9 mouse cellular contexts compared by ENCODE assay signal in the genomic region with DNA sequence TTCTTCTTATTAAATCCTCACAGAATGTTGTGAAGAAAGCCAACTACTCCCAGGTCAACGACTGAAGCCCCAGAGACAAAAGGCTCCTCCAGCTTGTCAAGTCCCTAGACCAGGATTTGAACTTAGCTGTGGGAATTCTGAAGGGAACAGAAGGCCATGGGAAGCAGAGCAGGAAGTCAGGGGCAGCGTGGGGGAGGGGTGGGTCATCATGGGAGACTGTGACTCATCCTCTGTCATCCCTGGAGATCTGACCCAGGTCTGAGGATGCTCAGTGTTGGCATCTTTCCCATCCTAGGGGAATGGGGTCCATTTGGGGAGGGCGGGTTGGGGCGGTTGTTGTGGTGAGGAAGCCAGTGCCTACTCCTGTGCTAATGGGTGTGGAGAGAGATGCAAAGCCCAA. TPM values are rescaled to one million over a fixed set of nuclear protein-coding genes. Genes with fewer than 3 reads are reported as not detected.
DNase-seq lines count a peak whose midpoint lies in the region; ATAC-seq and TF ChIP-seq lines count a peak whose summit lies in the region.
"Had no signal": no experiment of that assay in that cellular context is flagged by ENCODE, and none has a peak within 500 bp of the region (broad histone marks: within the 10 kb centered on the region; RNA-seq: fewer than 3 reads in every experiment).

No protein-coding gene starts in this region.

- peak overlapping the region; percentile 39 for H3K4me3 ChIP-seq in heart, embryonic 11.5 days (ENCODE audit: low read depth, low read length)
- peak overlapping the region; percentile 63 for H3K4me3 ChIP-seq in ES-Bruce4 (ENCODE audit: low read depth, low read length)
- H3K4me3 ChIP-seq in forebrain, postnatal 0 days (ENCODE audit: low read depth, low read length), result peak overlapping the region; percentile 34
- H3K4me3 ChIP-seq in limb, embryonic 14.5 days (replicated peaks; ENCODE audit: low read length), result peak overlapping the region; percentile 23; the same call in 1 of the 2 replicates

- H3K27ac ChIP-seq in heart, embryonic 11.5 days (ENCODE audit: low read depth, low read length), result peak overlapping the region; percentile 29; the same call in 1 of the 2 replicates
- H3K27ac ChIP-seq in ES-Bruce4 (ENCODE audit: insufficient read depth, low read length), result no peak overlapping the region
- no peak overlapping the region for H3K27ac ChIP-seq in forebrain, postnatal 0 days (ENCODE audit: low read depth, low read length)
- H3K27ac ChIP-seq in limb, embryonic 14.5 days (replicated peaks; ENCODE audit: low read depth, low read length), result no peak overlapping the region

- no peak for ATAC-seq in heart, embryonic 11.5 days (replicated peaks; ENCODE audit: insufficient number of reproducible peaks, low FRiP score, low TSS enrichment)
- no peak for ATAC-seq in forebrain, postnatal 0 days
- no peak for ATAC-seq in limb, embryonic 14.5 days (ENCODE audit: low FRiP score, low read depth)
- no peak for ATAC-seq in megakaryocyte, adult 5-6 weeks (ENCODE audit: poor library complexity, severe bottlenecking)

- no peak for TF ChIP-seq POLR2A in ES-Bruce4 (IDR thresholded peaks at IDR 0.05; ENCODE audit: insufficient read depth, low read length)
- no peak for TF ChIP-seq POLR2A in limb, embryonic 14.5 days (IDR thresholded peaks at IDR 0.05; ENCODE audit: borderline replicate concordance, extremely low read depth, insufficient read depth, insufficient read length)

- no peaks in the 10 kb centered on the region for H3K27me3 ChIP-seq in heart, embryonic 11.5 days (ENCODE audit: control insufficient read depth, insufficient read depth, low read length)
- H3K27me3 ChIP-seq in ES-Bruce4 (ENCODE audit: control insufficient read depth, insufficient read depth, low read length, poor library complexity, severe bottlenecking), result no peaks in the 10 kb centered on the region
- H3K27me3 ChIP-seq in forebrain, postnatal 0 days (ENCODE audit: insufficient read depth, low read length), result peaks cover 4% of the 10 kb centered on the region
- no peaks in the 10 kb centered on the region for H3K27me3 ChIP-seq in limb, embryonic 14.5 days (ENCODE audit: control insufficient read depth, insufficient read depth, low read length)

- no peak for DNase-seq in heart, adult 9 months (ENCODE audit: low spot score in 2 of 2)
- no peak for DNase-seq in forebrain, postnatal 0 days
- no peak for DNase-seq in limb, embryonic 14.5 days (ENCODE audit: low spot score)
- no peak for DNase-seq in urinary bladder, adult 2 months (ENCODE audit: low spot score)
- DNase-seq in cerebellum, adult 18-20 months, result no peak

- peak overlapping the region; percentile 73 for H3K9ac ChIP-seq in heart, embryonic 11.5 days (ENCODE audit: low read depth, low read length)
- peak overlapping the region; percentile 70 for H3K9ac ChIP-seq in ES-Bruce4 (ENCODE audit: low read depth, poor library complexity, severe bottlenecking)
- peak overlapping the region; percentile 65 for H3K9ac ChIP-seq in forebrain, postnatal 0 days
- H3K9ac ChIP-seq in limb, embryonic 14.5 days (ENCODE audit: low read depth, low read length, severe bottlenecking), result peak overlapping the region; percentile 51

- H3K36me3 ChIP-seq in heart, embryonic 11.5 days (ENCODE audit: control insufficient read depth, insufficient read depth, low read length), result no peaks in the 10 kb centered on the region
- no peaks in the 10 kb centered on the region for H3K36me3 ChIP-seq in ES-Bruce4 (ENCODE audit: control insufficient read depth, insufficient read depth, low read length, poor library complexity, severe bottlenecking)
- no peaks in the 10 kb centered on the region for H3K36me3 ChIP-seq in forebrain, postnatal 0 days (ENCODE audit: insufficient read depth)
- H3K36me3 ChIP-seq in limb, embryonic 14.5 days (ENCODE audit: control insufficient read depth, insufficient read depth, low read length), result peaks cover 21% of the 10 kb centered on the region

- H3K4me2 ChIP-seq in heart, embryonic 11.5 days, result peak overlapping the region; percentile 70
- H3K4me2 ChIP-seq in forebrain, postnatal 0 days (ENCODE audit: low read depth), result peak overlapping the region; percentile 66
- peak overlapping the region; percentile 55 for H3K4me2 ChIP-seq in limb, embryonic 14.5 days (replicated peaks; ENCODE audit: low read depth, low read length, severe bottlenecking)

- TF ChIP-seq CTCF in ES-Bruce4 (IDR thresholded peaks at IDR 0.05; ENCODE audit: low read depth, low read length), result no peak
- no peak for TF ChIP-seq CTCF in forebrain, postnatal 0 days (IDR thresholded peaks at IDR 0.05; ENCODE audit: low read depth)

- TF ChIP-seq EP300 in ES-Bruce4 (IDR thresholded peaks at IDR 0.05; ENCODE audit: insufficient read depth, low read depth, low read length), result no peak

- 29% methylated on average over 4 of the region's 4 CpGs for WGBS in heart, embryonic 11.5 days (ENCODE audit: insufficient replicate concordance)
- WGBS in forebrain, postnatal 0 days, result 30% methylated on average over 4 of the region's 4 CpGs
- WGBS in limb, embryonic 14.5 days, result 40% methylated on average over 4 of the region's 4 CpGs

- no peaks in the 10 kb centered on the region for H3K9me3 ChIP-seq in heart, embryonic 11.5 days (replicated peaks; ENCODE audit: control insufficient read depth, low read length)
- H3K9me3 ChIP-seq in ES-Bruce4 (replicated peaks; ENCODE audit: control insufficient read depth, insufficient read depth, low read length, poor library complexity, severe bottlenecking), result no peaks in the 10 kb centered on the region
- no peaks in the 10 kb centered on the region for H3K9me3 ChIP-seq in forebrain, postnatal 0 days (ENCODE audit: low read length)
- no peaks in the 10 kb centered on the region for H3K9me3 ChIP-seq in limb, embryonic 14.5 days (ENCODE audit: control insufficient read depth, low read length)

- peaks cover 28% of the 10 kb centered on the region for H3K4me1 ChIP-seq in heart, embryonic 11.5 days (ENCODE audit: control insufficient read depth, insufficient read depth, low read length)
- H3K4me1 ChIP-seq in ES-Bruce4 (ENCODE audit: control insufficient read depth, insufficient read depth, low read length), result peaks cover 4% of the 10 kb centered on the region
- H3K4me1 ChIP-seq in forebrain, postnatal 0 days (ENCODE audit: insufficient read depth), result no peaks in the 10 kb centered on the region
- peaks cover 38% of the 10 kb centered on the region for H3K4me1 ChIP-seq in limb, embryonic 14.5 days (ENCODE audit: control insufficient read depth, insufficient read depth, low read length)

RNA-seq across cellular contexts. Expression of gene Rtkn, which starts 6.4 kb away (rescaled TPM):
- 10.8 and 12.4 TPM in 2 replicates for polyA plus RNA-seq in heart, embryonic 11.5 days (2014; fragmentation: Nextera tagmentation; extraction: Ambion mirVana)
- polyA plus RNA-seq in ES-Bruce4 (2011; ENCODE audit: insufficient read depth, insufficient read length, low read depth, missing spikeins), result 10.4 and 10.5 TPM in 2 replicates
- 17.1 and 19.4 TPM in 2 replicates for total RNA-seq in forebrain, postnatal 0 days (2014; rRNA removed)
- polyA plus RNA-seq in forebrain, postnatal 0 days (2015; fragmentation: Nextera tagmentation; extraction: Ambion mirVana), result 7.9 and 8.1 TPM in 2 replicates
- polyA plus RNA-seq in limb, embryonic 14.5 days (2012; rRNA removed), result 151 and 218 TPM in 2 replicates
- 40.7 and 46.2 TPM in 2 replicates for polyA plus RNA-seq in limb, embryonic 14.5 days (2014; fragmentation: Nextera tagmentation; extraction: Ambion mirVana)
- 20.7 and 22.1 TPM in 2 replicates for polyA plus RNA-seq in urinary bladder, adult 2 months (2012; rRNA removed)
- total RNA-seq in megakaryocyte, adult 5-6 weeks (2015), result 0.52 and 0.67 TPM in 2 replicates
- 0.29 and 1.2 TPM in 2 replicates for total RNA-seq in megakaryocyte, adult 5-6 weeks (2017)

RNA-seq across cellular contexts. Expression of gene Wdr54, which starts 14.6 kb away (rescaled TPM):
- polyA plus RNA-seq in heart, embryonic 11.5 days (2014; fragmentation: Nextera tagmentation; extraction: Ambion mirVana), result 4.5 and 6.9 TPM in 2 replicates
- polyA plus RNA-seq in ES-Bruce4 (2011; ENCODE audit: insufficient read depth, insufficient read length, low read depth, missing spikeins), result 7.3 and 7.9 TPM in 2 replicates
- 11.1 and 13.4 TPM in 2 replicates for total RNA-seq in forebrain, postnatal 0 days (2014; rRNA removed)
- polyA plus RNA-seq in forebrain, postnatal 0 days (2015; fragmentation: Nextera tagmentation; extraction: Ambion mirVana), result 19.7 and 24.1 TPM in 2 replicates
- 13.1 and 17.9 TPM in 2 replicates for polyA plus RNA-seq in limb, embryonic 14.5 days (2012; rRNA removed)
- 5.5 and 7.3 TPM in 2 replicates for polyA plus RNA-seq in limb, embryonic 14.5 days (2014; fragmentation: Nextera tagmentation; extraction: Ambion mirVana)
- polyA plus RNA-seq in urinary bladder, adult 2 months (2012; rRNA removed), result 4.9 and 5.6 TPM in 2 replicates
- total RNA-seq in megakaryocyte, adult 5-6 weeks (2015), result not detected in 2 replicates
- total RNA-seq in megakaryocyte, adult 5-6 weeks (2017), result 0.88 TPM in 1 of 2 replicates, not detected in the other
- total RNA-seq: granulocyte monocyte progenitor cell, adult 5-6 weeks had no signal

RNA-seq across cellular contexts. Expression of gene 1700003E16Rik, which starts 14.6 kb away (rescaled TPM):
- polyA plus RNA-seq in heart, embryonic 11.5 days (2014; fragmentation: Nextera tagmentation; extraction: Ambion mirVana), result 0.14 and 0.27 TPM in 2 replicates
- not detected in 2 replicates for polyA plus RNA-seq in ES-Bruce4 (2011; ENCODE audit: insufficient read depth, insufficient read length, low read depth, missing spikeins)
- total RNA-seq in forebrain, postnatal 0 days (2014; rRNA removed), result 17.0 and 17.5 TPM in 2 replicates
- polyA plus RNA-seq in forebrain, postnatal 0 days (2015; fragmentation: Nextera tagmentation; extraction: Ambion mirVana), result 13.9 and 18.3 TPM in 2 replicates
- polyA plus RNA-seq in limb, embryonic 14.5 days (2012; rRNA removed), result 0.21 and 0.26 TPM in 2 replicates
- 1.7 and 1.9 TPM in 2 replicates for polyA plus RNA-seq in limb, embryonic 14.5 days (2014; fragmentation: Nextera tagmentation; extraction: Ambion mirVana)
- polyA plus RNA-seq in urinary bladder, adult 2 months (2012; rRNA removed), result 1.2 and 1.5 TPM in 2 replicates
- total RNA-seq in megakaryocyte, adult 5-6 weeks (2015), result not detected in 2 replicates
- not detected in 2 replicates for total RNA-seq in megakaryocyte, adult 5-6 weeks (2017)
- total RNA-seq: granulocyte monocyte progenitor cell, adult 5-6 weeks had no signal

RNA-seq across cellular contexts. Expression of gene Ino80b, which starts 16.4 kb away (rescaled TPM):
- 11.1 and 12.2 TPM in 2 replicates for polyA plus RNA-seq in heart, embryonic 11.5 days (2014; fragmentation: Nextera tagmentation; extraction: Ambion mirVana)
- 9.0 and 11.6 TPM in 2 replicates for polyA plus RNA-seq in ES-Bruce4 (2011; ENCODE audit: insufficient read depth, insufficient read length, low read depth, missing spikeins)
- total RNA-seq in forebrain, postnatal 0 days (2014; rRNA removed), result 40.1 and 44.5 TPM in 2 replicates
- polyA plus RNA-seq in forebrain, postnatal 0 days (2015; fragmentation: Nextera tagmentation; extraction: Ambion mirVana), result 14.9 and 15.3 TPM in 2 replicates
- polyA plus RNA-seq in limb, embryonic 14.5 days (2012; rRNA removed), result 35.9 and 36.8 TPM in 2 replicates
- polyA plus RNA-seq in limb, embryonic 14.5 days (2014; fragmentation: Nextera tagmentation; extraction: Ambion mirVana), result 14.7 and 14.9 TPM in 2 replicates
- polyA plus RNA-seq in urinary bladder, adult 2 months (2012; rRNA removed), result 25.2 and 25.5 TPM in 2 replicates
- 18.8 and 19.6 TPM in 2 replicates for total RNA-seq in megakaryocyte, adult 5-6 weeks (2015)
- 26.0 and 36.2 TPM in 2 replicates for total RNA-seq in megakaryocyte, adult 5-6 weeks (2017)

RNA-seq across cellular contexts. Expression of gene Wbp1, which starts 20.3 kb away (rescaled TPM):
- polyA plus RNA-seq in heart, embryonic 11.5 days (2014; fragmentation: Nextera tagmentation; extraction: Ambion mirVana), result 76.0 and 87.2 TPM in 2 replicates
- 26.7 and 32.4 TPM in 2 replicates for polyA plus RNA-seq in ES-Bruce4 (2011; ENCODE audit: insufficient read depth, insufficient read length, low read depth, missing spikeins)
- 129 and 151 TPM in 2 replicates for total RNA-seq in forebrain, postnatal 0 days (2014; rRNA removed)
- polyA plus RNA-seq in forebrain, postnatal 0 days (2015; fragmentation: Nextera tagmentation; extraction: Ambion mirVana), result 104 and 109 TPM in 2 replicates
- 191 and 267 TPM in 2 replicates for polyA plus RNA-seq in limb, embryonic 14.5 days (2012; rRNA removed)
- 83.0 and 104 TPM in 2 replicates for polyA plus RNA-seq in limb, embryonic 14.5 days (2014; fragmentation: Nextera tagmentation; extraction: Ambion mirVana)
- polyA plus RNA-seq in urinary bladder, adult 2 months (2012; rRNA removed), result 85.6 and 89.2 TPM in 2 replicates
- 33.5 and 34.8 TPM in 2 replicates for total RNA-seq in megakaryocyte, adult 5-6 weeks (2015)
- 74.0 and 89.9 TPM in 2 replicates for total RNA-seq in megakaryocyte, adult 5-6 weeks (2017)
